Mouse (Mus musculus): ENCODE results near the gene 1700028J19Rik. TPM values are rescaled to one million over a fixed set of nuclear protein-coding genes. Genes with fewer than 3 reads are reported as not detected.

1700028J19Rik gene
- polyA plus RNA-seq, 1 experiment, result 1.4 TPM

DNA sequence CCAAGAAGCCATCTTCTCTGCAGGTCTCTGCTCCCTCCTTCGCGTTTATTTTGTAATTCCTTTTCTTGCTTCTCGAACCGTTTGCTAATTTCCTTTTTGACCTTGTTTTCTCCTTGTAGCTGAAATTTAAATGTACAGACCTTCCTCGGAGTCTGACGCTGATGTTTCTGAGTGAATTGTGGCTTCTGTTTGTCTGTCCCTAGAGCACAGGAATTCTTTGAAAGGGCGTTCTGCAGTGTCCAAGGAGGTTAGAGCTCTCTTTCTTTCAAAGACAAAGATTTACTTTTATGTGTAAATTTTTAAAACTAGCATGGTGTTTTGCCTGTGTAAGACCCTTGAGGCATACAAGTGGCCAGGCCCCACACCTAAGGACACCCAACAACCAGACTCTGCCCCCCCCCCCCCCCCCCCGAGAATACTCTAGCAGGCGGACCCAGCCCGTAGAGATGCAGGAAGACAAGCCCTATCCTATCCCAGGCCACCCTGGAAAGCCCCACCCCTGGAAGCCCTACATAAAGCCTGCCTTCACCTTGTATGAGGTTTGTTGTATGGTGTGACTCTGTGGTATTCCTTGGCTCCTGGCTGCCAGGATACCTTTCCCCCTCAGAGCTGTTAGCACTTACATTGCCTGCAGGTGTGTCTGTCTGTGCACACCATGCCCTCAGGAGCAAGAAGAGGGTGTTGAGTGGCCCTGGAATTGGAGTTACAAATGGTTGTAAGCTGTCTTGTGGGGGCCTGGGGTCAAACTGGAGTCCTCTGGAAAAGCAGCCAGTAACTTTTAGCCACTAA lies 30.2 kb upstream of the 1700028J19Rik start:
- H3K4me3 ChIP-seq (ENCODE audit: extremely low read depth, insufficient read depth, insufficient read length), result no peak overlapping the region
- 73% methylated on average over 9 of the region's 10 CpGs for WGBS
- H3K27ac ChIP-seq (ENCODE audit: insufficient read depth, low read length), result no peak overlapping the region
- no peaks in the 10 kb centered on the region for H3K27me3 ChIP-seq (ENCODE audit: control insufficient read depth, insufficient read depth, low read length)
- DNase-seq (ENCODE audit: low read depth in 1 of 2, low spot score in 2 of 2), result no peak
- no peaks in the 10 kb centered on the region for H3K4me1 ChIP-seq (ENCODE audit: control insufficient read depth, insufficient read depth, insufficient read length)
- no peak for TF ChIP-seq POLR2A (IDR thresholded peaks at IDR 0.05; ENCODE audit: low read depth, low read length)
- TF ChIP-seq CTCF (IDR thresholded peaks at IDR 0.05; ENCODE audit: extremely low read depth, insufficient read depth, insufficient read length, insufficient replicate concordance), result no peak
- no peaks in the 10 kb centered on the region for H3K36me3 ChIP-seq (ENCODE audit: control insufficient read depth, insufficient read depth, low read length)

- WGBS, result 80% methylated on average over 3 of the region's 3 CpGs
- Histone ChIP-seq H3K4me1 (ENCODE audit: control insufficient read depth, insufficient read depth, insufficient read length) (no peaks in the 10 kb centered on the region), H3K27me3 (ENCODE audit: control insufficient read depth, insufficient read depth, low read length) (no peaks in the 10 kb centered on the region), H3K36me3 (ENCODE audit: control insufficient read depth, insufficient read depth, low read length) (no peaks in the 10 kb centered on the region), H3K27ac (ENCODE audit: insufficient read depth, low read length) (no peak overlapping the region), H3K4me3 (ENCODE audit: extremely low read depth, insufficient read depth, insufficient read length) (no peak overlapping the region)
- TF ChIP-seq POLR2A (IDR thresholded peaks at IDR 0.05; ENCODE audit: low read depth, low read length), result no peak
- no peak for TF ChIP-seq CTCF (IDR thresholded peaks at IDR 0.05; ENCODE audit: extremely low read depth, insufficient read depth, insufficient read length, insufficient replicate concordance)
- no peak for DNase-seq (ENCODE audit: low read depth in 1 of 2, low spot score in 2 of 2)
Observed at GRCm38 (mm10) chr7:44275546-44275945, 29.1 kb upstream of the 1700028J19Rik start.

DNA sequence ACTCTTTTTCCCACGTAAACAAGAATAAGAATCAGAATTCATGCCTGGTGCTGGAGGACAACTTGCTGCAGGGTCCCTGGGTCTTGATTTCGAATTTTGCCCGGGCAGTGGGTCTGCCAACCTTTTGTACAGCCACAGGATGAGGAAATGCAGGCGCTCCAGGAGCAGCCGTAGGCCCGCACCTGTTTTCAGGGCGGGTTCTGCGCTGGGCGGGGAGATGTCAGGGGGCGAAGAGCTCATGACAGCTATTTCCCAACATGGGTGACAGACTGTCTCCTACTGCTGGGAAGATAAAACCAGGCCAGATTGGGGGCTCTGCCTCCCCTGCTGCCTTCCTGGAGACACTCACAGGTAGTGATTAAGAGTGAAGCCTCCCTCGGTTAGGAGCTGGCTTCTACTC lies 27.6 kb upstream of the 1700028J19Rik start:
- H3K36me3 ChIP-seq (ENCODE audit: control insufficient read depth, insufficient read depth, low read length), result no peaks in the 10 kb centered on the region
- no peak overlapping the region for H3K4me3 ChIP-seq (ENCODE audit: extremely low read depth, insufficient read depth, insufficient read length)
- no peaks in the 10 kb centered on the region for H3K4me1 ChIP-seq (ENCODE audit: control insufficient read depth, insufficient read depth, insufficient read length)
- WGBS, result 74% methylated on average over 11 of the region's 11 CpGs
- no peak overlapping the region for H3K27ac ChIP-seq (ENCODE audit: insufficient read depth, low read length)
- DNase-seq (ENCODE audit: low read depth in 1 of 2, low spot score in 2 of 2), result no peak
- no peaks in the 10 kb centered on the region for H3K27me3 ChIP-seq (ENCODE audit: control insufficient read depth, insufficient read depth, low read length)
- TF ChIP-seq POLR2A (IDR thresholded peaks at IDR 0.05; ENCODE audit: low read depth, low read length) (no peak), CTCF (IDR thresholded peaks at IDR 0.05; ENCODE audit: extremely low read depth, insufficient read depth, insufficient read length, insufficient replicate concordance) (no peak)

DNA sequence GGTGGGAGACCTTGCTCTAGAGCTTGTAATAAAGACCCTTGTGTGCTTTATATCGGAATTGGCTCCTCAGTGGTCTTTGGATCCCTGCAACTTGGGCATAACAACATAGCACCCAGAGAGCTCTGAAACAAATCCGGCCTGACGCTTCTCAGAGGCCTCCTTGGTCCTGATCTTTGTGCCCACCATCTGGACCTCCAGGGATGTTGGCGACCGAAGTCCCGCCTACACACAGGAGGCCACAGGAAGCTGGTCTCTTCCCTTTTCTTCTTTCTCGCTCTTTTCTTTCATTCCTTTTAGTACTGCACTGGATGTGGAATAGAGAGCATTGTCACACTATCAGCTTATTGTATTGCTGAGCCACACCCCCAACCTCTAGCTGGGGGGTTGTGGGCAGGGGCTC lies 27.0 kb upstream of the 1700028J19Rik start:
- H3K4me3 ChIP-seq (ENCODE audit: extremely low read depth, insufficient read depth, insufficient read length), result no peak overlapping the region
- H3K36me3 ChIP-seq (ENCODE audit: control insufficient read depth, insufficient read depth, low read length), result no peaks in the 10 kb centered on the region
- TF ChIP-seq POLR2A (IDR thresholded peaks at IDR 0.05; ENCODE audit: low read depth, low read length) (no peak), CTCF (IDR thresholded peaks at IDR 0.05; ENCODE audit: extremely low read depth, insufficient read depth, insufficient read length, insufficient replicate concordance) (no peak)
- no peaks in the 10 kb centered on the region for H3K27me3 ChIP-seq (ENCODE audit: control insufficient read depth, insufficient read depth, low read length)
- no peaks in the 10 kb centered on the region for H3K4me1 ChIP-seq (ENCODE audit: control insufficient read depth, insufficient read depth, insufficient read length)
- 72% methylated on average over 7 of the region's 7 CpGs for WGBS
- DNase-seq (ENCODE audit: low read depth in 1 of 2, low spot score in 2 of 2), result no peak
- no peak overlapping the region for H3K27ac ChIP-seq (ENCODE audit: insufficient read depth, low read length)

- TF ChIP-seq CTCF (IDR thresholded peaks at IDR 0.05; ENCODE audit: extremely low read depth, insufficient read depth, insufficient read length, insufficient replicate concordance) (no peak), POLR2A (IDR thresholded peaks at IDR 0.05; ENCODE audit: low read depth, low read length) (no peak)
- Histone ChIP-seq H3K4me1 (ENCODE audit: control insufficient read depth, insufficient read depth, insufficient read length) (no peaks in the 10 kb centered on the region), H3K27me3 (ENCODE audit: control insufficient read depth, insufficient read depth, low read length) (no peaks in the 10 kb centered on the region), H3K4me3 (ENCODE audit: extremely low read depth, insufficient read depth, insufficient read length) (no peak overlapping the region), H3K27ac (ENCODE audit: insufficient read depth, low read length) (no peak overlapping the region), H3K36me3 (ENCODE audit: control insufficient read depth, insufficient read depth, low read length) (no peaks in the 10 kb centered on the region)
- DNase-seq (ENCODE audit: low read depth in 1 of 2, low spot score in 2 of 2), result no peak
- 71% methylated on average over 7 of the region's 7 CpGs for WGBS
Observed at GRCm38 (mm10) chr7:44272546-44272945, 26.1 kb upstream of the 1700028J19Rik start.

- no peak overlapping the region for H3K4me3 ChIP-seq (ENCODE audit: extremely low read depth, insufficient read depth, insufficient read length)
- TF ChIP-seq CTCF (IDR thresholded peaks at IDR 0.05; ENCODE audit: extremely low read depth, insufficient read depth, insufficient read length, insufficient replicate concordance) (no peak), POLR2A (IDR thresholded peaks at IDR 0.05; ENCODE audit: low read depth, low read length) (no peak)
- no peaks in the 10 kb centered on the region for H3K4me1 ChIP-seq (ENCODE audit: control insufficient read depth, insufficient read depth, insufficient read length)
- WGBS, result 69% methylated on average over 2 of the region's 2 CpGs
- H3K27me3 ChIP-seq (ENCODE audit: control insufficient read depth, insufficient read depth, low read length), result no peaks in the 10 kb centered on the region
- no peaks in the 10 kb centered on the region for H3K36me3 ChIP-seq (ENCODE audit: control insufficient read depth, insufficient read depth, low read length)
- no peak for DNase-seq (ENCODE audit: low read depth in 1 of 2, low spot score in 2 of 2)
- H3K27ac ChIP-seq (ENCODE audit: insufficient read depth, low read length), result no peak overlapping the region
Observed at GRCm38 (mm10) chr7:44271309-44271708, 24.8 kb upstream of the 1700028J19Rik start.

DNA sequence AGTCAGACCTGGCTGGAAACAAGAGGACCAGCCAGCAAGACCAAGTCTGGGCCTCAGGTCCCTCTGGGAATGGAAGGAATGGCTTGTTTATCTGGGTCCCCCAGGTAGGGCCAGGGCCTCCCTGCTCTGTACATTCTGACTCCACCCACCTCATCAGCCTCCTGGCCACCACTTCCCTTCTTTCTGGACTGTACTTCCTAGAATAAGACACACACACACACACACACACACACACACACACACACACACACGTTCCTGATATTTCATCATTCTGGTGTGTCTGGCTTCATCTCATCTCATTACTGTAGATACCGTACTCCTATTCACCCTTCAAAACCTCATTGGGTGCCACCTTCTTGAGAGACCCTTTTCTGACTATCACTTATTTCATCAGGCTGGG lies 22.9 kb upstream of the 1700028J19Rik start:
- Histone ChIP-seq H3K36me3 (ENCODE audit: control insufficient read depth, insufficient read depth, low read length) (no peaks in the 10 kb centered on the region), H3K4me3 (ENCODE audit: extremely low read depth, insufficient read depth, insufficient read length) (no peak overlapping the region), H3K27me3 (ENCODE audit: control insufficient read depth, insufficient read depth, low read length) (no peaks in the 10 kb centered on the region), H3K27ac (ENCODE audit: insufficient read depth, low read length) (no peak overlapping the region), H3K4me1 (ENCODE audit: control insufficient read depth, insufficient read depth, insufficient read length) (no peaks in the 10 kb centered on the region)
- DNase-seq (ENCODE audit: low read depth in 1 of 2, low spot score in 2 of 2), result no peak
- WGBS, result 49% methylated on average over 2 of the region's 2 CpGs
- TF ChIP-seq POLR2A (IDR thresholded peaks at IDR 0.05; ENCODE audit: low read depth, low read length), result no peak

Data from spleen, adult 2 months (tissue).